Mouse (Mus musculus) lung, embryonic 15.5 days (tissue): ENCODE data around the gene Cybc1. TPM values are rescaled to one million over a fixed set of nuclear protein-coding genes. Genes with fewer than 3 reads are reported as not detected.

Experiments used
- ATAC-seq: fragments of 200-750 bp; cut with Nextera tagmentation; 2 replicates; pipeline ENCODE4 v1.8.0; 2017; ENCODE audit warnings: moderate number of reproducible peaks, borderline replicate concordance; ENCODE audit not compliant: low FRiP score, low TSS enrichment; ENCODE audit errors: extremely low read depth
- H3K27ac ChIP-seq: fragments of 300-500 bp; sonication (generic); 2 replicates; pipeline ENCODE4 v1.5.1; 2015; ENCODE audit warnings: moderate library complexity, mild to moderate bottlenecking, inconsistent platforms
- H3K27me3 ChIP-seq: fragments of 300-500 bp; sonication (generic); 2 replicates; pipeline ENCODE4 v1.6.1; 2015; ENCODE audit warnings: inconsistent platforms
- H3K36me3 ChIP-seq: fragments of 300-500 bp; sonication (generic); 2 replicates; pipeline ENCODE4 v1.6.1; 2015; ENCODE audit warnings: inconsistent platforms
- H3K4me1 ChIP-seq: fragments of 300-500 bp; sonication (generic); 2 replicates; pipeline ENCODE4 v1.6.1; 2015; ENCODE audit warnings: inconsistent platforms
- H3K4me2 ChIP-seq: fragments of 300-500 bp; sonication (generic); 2 replicates; pipeline ENCODE4 v1.6.1; 2015; ENCODE audit warnings: inconsistent platforms, mild to moderate bottlenecking, moderate library complexity
- H3K4me3 ChIP-seq: fragments of 300-500 bp; sonication (generic); 2 replicates; pipeline ENCODE4 v1.5.1; 2015; ENCODE audit warnings: mild to moderate bottlenecking, inconsistent platforms
- H3K9ac ChIP-seq: fragments of 300-500 bp; sonication (generic); 2 replicates; pipeline ENCODE4 v1.6.1; 2015; ENCODE audit warnings: inconsistent platforms
- H3K9me3 ChIP-seq: fragments of 300-500 bp; sonication (generic); 2 replicates; pipeline ENCODE4 v1.6.1; 2016; ENCODE audit warnings: inconsistent platforms
- WGBS: fragments of 180-500 bp; shearing (Covaris S2); methylation state at CpG from one replicate; pipeline ENCODE4 v1.1.7; 2015; 5-methylcytosine and 5-hydroxymethylcytosine counted together
- polyA plus RNA-seq: library from polyadenylated mRNA; unstranded; fragments of >200 nt; fragmentation: Nextera tagmentation; extraction: Ambion mirVana; gene quantifications from 2 replicates; pipeline ENCODE4 v1.2.1, GENCODE M21; 2015

The Cybc1 gene
- polyA plus RNA-seq, 1 experiment from 2014 or later: 35.2 TPM

DNA sequence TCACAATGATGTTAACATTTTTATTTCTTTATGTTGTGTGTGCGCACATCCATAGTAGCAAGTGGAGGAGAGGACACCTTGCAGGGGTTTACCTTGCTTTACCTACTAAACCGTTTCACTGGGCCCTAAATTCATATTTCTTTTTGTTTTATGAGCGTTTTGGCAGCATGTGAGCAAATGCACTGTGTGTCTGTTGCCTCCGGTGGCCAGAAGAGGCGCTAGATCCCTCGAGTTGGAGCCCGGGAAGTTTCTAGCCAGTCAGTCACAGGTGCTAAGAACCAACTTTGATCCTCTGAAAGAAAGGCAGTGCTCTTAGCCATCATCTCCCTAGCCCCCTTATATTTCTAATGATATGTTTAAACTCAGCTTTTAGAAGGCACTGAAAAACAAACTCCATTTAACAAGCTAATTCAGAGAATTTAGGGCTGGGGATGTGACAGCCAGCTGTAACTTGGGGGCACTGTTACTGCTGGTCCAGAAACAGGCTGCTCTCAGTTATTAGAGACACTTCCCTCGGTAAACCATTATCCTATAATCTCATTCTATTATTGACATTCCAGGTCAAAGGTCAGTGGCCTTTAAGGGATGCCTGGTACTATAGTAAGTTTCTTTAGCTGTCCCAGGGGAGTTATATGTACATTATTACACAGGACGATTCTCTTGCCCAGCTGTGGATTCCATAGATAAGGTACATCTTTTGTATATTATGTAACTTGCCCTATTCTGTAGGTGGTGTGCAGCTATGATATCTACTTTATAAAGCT, 6.5 kb upstream of the Cybc1 start:
- Histone ChIP-seq H3K27ac (peak overlapping the region; percentile 100), H3K4me1 (peaks cover 23% of the 10 kb centered on the region), H3K4me3 (peak overlapping the region; percentile 87; the same call in 1 of the 2 replicates), H3K9me3 (no peaks in the 10 kb centered on the region), H3K27me3 (no peaks in the 10 kb centered on the region), H3K4me2 (peak overlapping the region; percentile 63; the same call in 1 of the 2 replicates), H3K36me3 (peaks cover 6% of the 10 kb centered on the region), H3K9ac (0 out of 2 replicates have a peak overlapping the region, but pooled peaks have one; percentile 79)
- no peak for ATAC-seq
- WGBS: 29% methylated on average over 9 of the region's 9 CpGs

DNA sequence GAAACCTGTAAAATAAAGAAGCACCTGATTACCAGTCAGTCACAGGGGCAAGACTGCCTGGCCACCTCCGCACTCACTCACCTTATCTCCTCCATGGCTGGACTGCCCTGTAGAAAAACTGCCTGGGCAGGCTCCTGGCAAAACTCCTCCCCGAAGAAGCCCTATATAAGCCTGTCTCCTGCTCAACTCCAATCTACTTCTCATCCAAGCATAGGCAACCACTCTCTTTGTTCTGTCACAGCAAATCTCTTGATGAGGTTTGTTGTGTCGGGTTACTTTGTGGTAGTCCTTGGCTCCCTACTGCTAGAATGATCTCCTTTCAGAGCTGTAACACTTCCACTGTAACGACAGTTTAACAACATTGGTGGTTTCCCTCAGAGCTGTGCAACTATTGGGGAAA, 3.6 kb upstream of the Cybc1 start:
- no peak overlapping the region for H3K9ac ChIP-seq

DNA sequence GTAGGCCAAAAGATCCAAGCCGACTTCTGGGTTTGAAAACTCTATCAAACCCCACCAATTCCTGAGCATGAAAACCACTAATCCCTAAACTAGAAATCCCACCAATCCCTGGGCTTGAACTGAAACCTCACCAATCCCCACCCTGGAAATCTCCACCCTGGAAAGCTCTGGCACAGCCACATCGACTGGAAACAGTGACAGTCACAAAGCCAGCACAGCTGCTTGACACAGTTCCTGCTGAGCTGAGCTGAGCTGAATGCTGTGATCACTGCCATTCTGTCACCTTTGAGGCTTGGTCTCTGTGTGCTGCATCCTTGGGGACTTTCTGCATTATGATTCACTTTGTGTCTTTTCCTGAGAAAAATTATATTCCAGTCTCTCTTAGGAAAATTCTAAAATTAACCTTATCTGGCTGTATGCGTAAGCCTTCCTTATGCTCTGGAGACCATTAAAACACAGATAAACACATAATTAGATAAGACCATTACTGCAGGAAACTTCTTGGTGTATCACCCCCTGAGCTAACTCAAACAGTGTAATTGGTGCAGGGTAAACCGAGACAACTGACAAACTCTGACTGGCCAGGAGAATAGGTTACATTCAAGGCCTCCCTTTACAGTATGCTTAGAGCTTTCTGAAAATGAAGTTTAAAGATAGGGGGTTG, 2.6 kb upstream of the Cybc1 start:
- H3K9ac ChIP-seq: no peak overlapping the region
- H3K4me1 ChIP-seq: peaks cover 34% of the 10 kb centered on the region
- 45% methylated on average over 4 of the region's 4 CpGs for WGBS
- H3K4me2 ChIP-seq: no peak overlapping the region
- ATAC-seq: no peak
- 0 out of 2 replicates have a peak, but pooled peaks cover 1% of the 10 kb centered on the region for H3K36me3 ChIP-seq
- no peaks in the 10 kb centered on the region for H3K27me3 ChIP-seq
- no peak overlapping the region for H3K4me3 ChIP-seq
- no peaks in the 10 kb centered on the region for H3K9me3 ChIP-seq
- no peak overlapping the region for H3K27ac ChIP-seq

More for the DNA sequence above, 3.6 kb upstream of the Cybc1 start:
- Histone ChIP-seq H3K9me3 (no peaks in the 10 kb centered on the region), H3K4me2 (no peak overlapping the region), H3K4me1 (peaks cover 29% of the 10 kb centered on the region), H3K4me3 (no peak overlapping the region), H3K36me3 (no peaks in the 10 kb centered on the region), H3K27me3 (no peaks in the 10 kb centered on the region), H3K27ac (no peak overlapping the region)
- 37% methylated on average over 4 of the region's 4 CpGs for WGBS
- no peak for ATAC-seq

DNA sequence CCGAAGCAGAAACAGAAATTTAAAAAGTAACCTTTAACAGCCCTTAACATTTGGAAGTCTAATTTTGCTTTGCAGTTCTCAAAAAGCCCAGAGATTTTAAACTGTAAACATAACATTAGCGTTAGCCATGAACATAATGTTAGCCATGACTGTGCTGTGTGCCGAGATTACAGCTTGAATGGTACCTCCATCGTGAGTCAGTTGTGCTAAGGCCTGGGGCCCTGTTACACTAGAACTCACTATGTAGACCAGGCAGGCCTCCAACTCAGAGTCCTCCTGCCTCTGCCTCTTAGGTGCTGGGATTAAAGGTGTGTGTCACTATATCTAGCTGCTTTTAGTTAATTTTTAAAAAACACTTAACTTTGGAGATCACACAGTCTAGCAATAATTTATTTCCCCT, 2.1 kb upstream of the Cybc1 start:
- Histone ChIP-seq H3K9me3 (no peaks in the 10 kb centered on the region), H3K27ac (no peak overlapping the region), H3K27me3 (no peaks in the 10 kb centered on the region), H3K36me3 (0 out of 2 replicates have a peak, but pooled peaks cover 4% of the 10 kb centered on the region), H3K4me2 (no peak overlapping the region), H3K4me3 (no peak overlapping the region), H3K4me1 (peaks cover 34% of the 10 kb centered on the region), H3K9ac (no peak overlapping the region)
- WGBS: 73% methylated on average over 4 of the region's 4 CpGs
- ATAC-seq: no peak

DNA sequence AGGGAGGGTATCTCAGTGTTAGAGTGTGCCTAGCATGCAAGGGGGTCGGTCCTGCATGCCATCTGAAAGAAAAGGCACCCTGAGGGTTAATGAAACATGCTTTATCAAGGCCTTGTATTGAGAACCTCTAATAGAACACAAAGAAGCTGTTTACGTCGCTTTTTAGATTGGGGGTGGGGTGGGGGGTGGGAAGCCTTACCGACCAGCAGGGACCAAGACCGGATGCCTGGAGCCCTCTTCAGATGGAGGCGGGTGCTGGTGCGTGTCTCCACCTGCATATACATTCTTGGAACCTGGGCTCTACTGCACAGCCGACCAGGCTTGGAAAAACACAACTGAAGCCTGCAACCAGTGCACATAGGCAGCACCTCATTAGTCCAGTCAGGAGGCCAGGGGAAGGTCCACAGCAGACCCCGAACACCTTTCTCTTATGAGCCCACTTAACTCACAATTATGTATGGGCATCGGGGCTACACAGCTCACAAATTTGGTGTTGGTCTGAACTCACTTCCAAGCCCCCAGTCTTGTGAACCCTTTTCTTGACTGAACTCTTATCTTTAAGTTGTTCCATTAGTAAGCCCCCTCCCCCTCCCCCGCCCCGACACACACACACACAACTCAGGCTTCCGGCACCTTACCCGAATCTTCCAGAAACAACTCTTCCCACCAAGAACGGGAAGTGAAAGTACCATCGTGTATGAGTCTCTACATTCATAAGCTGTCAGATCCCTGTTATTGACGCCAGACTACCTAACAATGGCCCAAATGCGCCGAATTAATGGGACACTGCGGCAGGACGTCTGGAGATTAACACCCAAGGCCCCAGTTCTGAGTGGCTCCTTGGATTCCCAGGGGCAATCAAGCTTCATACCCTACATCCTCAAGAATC, 749 bp downstream of the Cybc1 start:
- Histone ChIP-seq H3K4me3 (peak overlapping the region; percentile 93), H3K9ac (peak overlapping the region; percentile 76), H3K27me3 (no peaks in the 10 kb centered on the region), H3K36me3 (peaks cover 32% of the 10 kb centered on the region), H3K4me1 (peaks cover 25% of the 10 kb centered on the region), H3K4me2 (peak overlapping the region; percentile 91), H3K27ac (peak overlapping the region; percentile 86), H3K9me3 (no peaks in the 10 kb centered on the region)
- no peak for ATAC-seq
- 16% methylated on average over 21 of the region's 21 CpGs for WGBS

DNA sequence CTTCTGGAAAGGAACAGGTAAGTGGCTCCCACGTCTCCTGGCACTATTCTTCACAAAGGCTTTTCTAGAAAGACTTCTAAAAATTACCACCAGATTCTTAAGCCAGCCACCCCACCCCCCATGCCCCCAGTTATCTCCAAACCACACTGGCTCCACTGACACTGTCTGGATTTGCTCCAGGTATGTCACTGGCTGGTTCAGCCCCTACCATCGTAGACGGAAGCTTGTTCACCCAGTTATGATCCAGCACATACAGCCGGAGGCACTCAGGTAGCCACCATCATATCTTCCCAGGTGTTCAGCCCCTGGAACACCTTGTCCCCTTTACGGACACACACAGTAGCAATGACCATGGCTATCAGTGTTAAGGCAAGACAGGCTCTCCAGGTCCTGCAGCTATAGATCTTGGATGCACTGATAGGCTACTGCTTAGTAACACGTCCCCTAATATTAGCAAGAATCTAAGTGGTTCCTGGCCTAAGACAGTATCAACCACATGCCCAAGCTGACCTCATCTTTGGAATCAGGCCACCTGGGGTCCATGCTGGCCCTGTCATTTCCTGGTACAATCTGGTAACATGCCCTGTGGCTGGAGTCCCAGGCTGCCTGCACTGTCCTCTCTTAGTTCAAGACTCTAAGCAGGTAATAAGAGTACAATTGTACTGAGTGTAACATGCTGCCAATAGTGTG, 7.7 kb downstream of the Cybc1 start:
- Histone ChIP-seq H3K4me1 (0 out of 2 replicates have a peak, but pooled peaks cover 3% of the 10 kb centered on the region), H3K9me3 (no peaks in the 10 kb centered on the region)
- no peak for ATAC-seq

DNA sequence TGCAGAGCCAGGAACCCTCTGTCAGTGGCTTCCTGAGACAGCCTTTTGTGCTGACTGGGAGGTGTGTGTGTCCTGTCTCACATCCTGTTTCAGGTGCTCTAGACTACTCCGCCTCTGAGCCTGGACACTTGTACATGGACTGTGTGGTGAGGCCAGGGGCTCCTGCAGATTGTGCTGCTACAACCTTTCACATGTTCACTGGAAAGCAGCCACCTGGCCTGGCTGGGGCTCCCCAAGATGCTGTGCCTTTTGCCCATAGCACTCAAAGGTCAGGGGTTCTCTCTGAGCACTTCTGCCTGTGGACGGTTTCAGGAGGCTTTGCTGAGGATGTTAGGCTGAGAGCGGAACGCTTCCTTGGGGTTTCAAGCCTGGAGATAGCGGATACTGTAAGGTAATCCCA, 8.4 kb downstream of the Cybc1 start:
- Histone ChIP-seq H3K4me2 (no peak overlapping the region), H3K27me3 (no peaks in the 10 kb centered on the region), H3K36me3 (peaks cover 63% of the 10 kb centered on the region), H3K4me1 (no peaks in the 10 kb centered on the region), H3K9me3 (no peaks in the 10 kb centered on the region), H3K4me3 (no peak overlapping the region), H3K27ac (no peak overlapping the region), H3K9ac (no peak overlapping the region)
- WGBS: 79% methylated on average over 5 of the region's 5 CpGs
- ATAC-seq: no peak

More for the DNA sequence above, 7.7 kb downstream of the Cybc1 start:
- Histone ChIP-seq H3K4me2 (no peak overlapping the region), H3K36me3 (peaks cover 66% of the 10 kb centered on the region), H3K9ac (no peak overlapping the region), H3K4me3 (no peak overlapping the region), H3K27me3 (no peaks in the 10 kb centered on the region), H3K27ac (no peak overlapping the region)
- 83% methylated on average over 6 of the region's 6 CpGs for WGBS

DNA sequence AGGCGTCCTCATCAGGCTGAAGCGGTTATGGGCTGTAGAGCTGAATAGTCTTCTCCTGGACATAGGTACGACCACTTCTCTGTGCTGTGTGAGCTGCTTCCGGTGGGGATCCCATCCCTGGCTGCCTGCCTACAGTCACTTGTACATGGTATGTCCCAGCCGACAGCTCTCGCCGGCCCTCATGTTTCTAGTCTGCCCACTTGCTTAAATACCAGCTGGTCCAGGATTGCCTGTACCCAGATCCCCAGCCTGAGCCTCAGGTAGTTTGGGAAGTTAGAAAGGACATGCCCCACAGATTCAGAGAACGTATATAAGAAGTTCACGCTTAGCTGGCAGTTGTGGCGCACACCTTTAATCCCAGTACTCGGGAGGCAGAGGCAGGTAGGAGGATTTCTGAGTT, 9.3 kb downstream of the Cybc1 start:
- Histone ChIP-seq H3K9ac (no peak overlapping the region), H3K9me3 (no peaks in the 10 kb centered on the region), H3K4me3 (no peak overlapping the region), H3K4me1 (no peaks in the 10 kb centered on the region), H3K4me2 (no peak overlapping the region), H3K27me3 (no peaks in the 10 kb centered on the region), H3K36me3 (peaks cover 55% of the 10 kb centered on the region), H3K27ac (no peak overlapping the region)
- no peak for ATAC-seq
- 86% methylated on average over 11 of the region's 11 CpGs for WGBS

DNA sequence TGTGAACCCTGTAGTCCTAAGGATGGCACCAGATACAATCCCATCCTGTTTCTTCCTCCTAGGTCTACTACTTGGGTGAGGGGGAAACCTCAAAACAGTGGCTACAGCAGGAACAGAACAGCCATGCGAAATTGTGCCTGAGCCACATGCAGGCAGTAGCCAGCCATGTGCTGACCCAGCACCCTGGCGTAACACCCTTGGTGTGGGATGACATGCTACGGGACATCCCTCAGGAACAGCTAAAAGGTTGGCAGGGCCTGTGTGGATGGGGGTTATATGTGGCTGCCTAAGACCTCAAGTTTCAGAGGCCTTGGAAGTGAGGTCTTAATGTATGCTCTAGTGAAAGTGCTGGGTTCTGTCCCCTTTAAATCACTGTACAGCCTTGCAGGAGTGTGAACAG, 12.3 kb downstream of the Cybc1 start:
- no peak overlapping the region for H3K27ac ChIP-seq
- ATAC-seq: no peak
- no peak overlapping the region for H3K9ac ChIP-seq
- no peaks in the 10 kb centered on the region for H3K27me3 ChIP-seq
- H3K36me3 ChIP-seq: peaks cover 30% of the 10 kb centered on the region
- H3K9me3 ChIP-seq: no peaks in the 10 kb centered on the region
- no peak overlapping the region for H3K4me3 ChIP-seq
- WGBS: 95% methylated on average over 3 of the region's 3 CpGs
- no peaks in the 10 kb centered on the region for H3K4me1 ChIP-seq
- H3K4me2 ChIP-seq: no peak overlapping the region

DNA sequence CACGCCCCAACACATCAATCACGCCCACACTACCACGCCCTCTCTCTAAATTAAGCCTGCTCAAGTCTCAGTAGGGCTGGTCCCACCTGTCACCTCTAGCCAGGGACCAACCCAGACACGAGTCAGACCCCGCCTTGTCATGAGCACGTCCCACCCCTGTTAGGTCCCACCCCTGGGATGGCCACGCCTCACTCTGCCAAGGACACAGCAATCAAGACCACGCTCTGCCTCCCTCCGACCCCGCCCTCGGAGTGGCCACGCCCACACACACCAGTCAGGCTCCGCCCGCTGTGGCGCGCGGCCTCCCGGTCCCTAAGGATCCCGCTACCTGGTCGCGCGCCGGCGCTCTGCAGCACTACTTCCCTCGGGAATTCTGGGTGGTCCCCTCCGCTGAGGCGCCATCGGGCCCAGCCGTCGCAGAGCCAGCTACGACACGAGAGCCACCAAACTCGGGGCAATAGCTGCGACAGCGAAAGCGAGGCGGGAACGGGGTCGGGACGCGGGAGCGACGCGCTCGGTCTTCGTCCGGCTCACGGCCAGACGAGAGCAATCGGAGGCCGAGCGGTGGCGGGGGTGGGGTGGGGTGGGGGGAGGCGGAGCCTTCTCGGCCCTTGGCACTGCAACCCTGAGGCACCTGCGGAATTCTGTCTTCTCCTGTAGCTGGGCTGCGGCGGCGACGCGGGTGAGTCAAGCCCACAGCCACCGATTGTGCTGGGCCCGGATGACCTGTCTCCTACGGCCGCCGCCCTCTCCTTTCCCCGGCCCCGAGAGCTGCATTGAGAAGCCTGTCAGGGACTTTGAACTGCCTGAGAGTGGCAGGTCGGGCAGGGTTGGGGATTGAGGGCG, 24.7 kb downstream of the Cybc1 start, which contains the start of the genes Hexdc and Ogfod3:
Hexdc (plus strand) TSS at position 273 of the 846 bp plus-strand sequence.
Ogfod3 (minus strand) TSS at position 551 of the 846 bp plus-strand sequence.
- Histone ChIP-seq H3K9me3 (no peaks in the 10 kb centered on the region), H3K27me3 (no peaks in the 10 kb centered on the region), H3K36me3 (peaks cover 15% of the 10 kb centered on the region; the same call in 1 of the 2 replicates), H3K4me2 (peak within 1 kb of the TSS; percentile 81), H3K4me3 (peak within 1 kb of the TSS; percentile 85), H3K9ac (peak within 1 kb of the TSS; percentile 72), H3K27ac (peak within 1 kb of the TSS; percentile 82), H3K4me1 (peaks cover 30% of the 10 kb centered on the region)
- WGBS: under 1% methylated on average over 70 of the region's 70 CpGs
- ATAC-seq: peak; percentile 97
